Mouse (Mus musculus) ES-E14 (cell line): Measurements from ENCODE around the gene Dnase1l3. TPM values are rescaled to one million over a fixed set of nuclear protein-coding genes. Genes with fewer than 3 reads are reported as not detected.

Source experiments
- DNase-seq: peaks from one replicate; pipeline ENCODE4 v3.0.0-alpha.2; 2013; ENCODE audit warnings: low read depth, low spot score
- H3K27ac ChIP-seq: 2 replicates; pipeline ENCODE4 v1.5.1; 2012; ENCODE audit warnings: low read depth, mild to moderate bottlenecking, low read length, moderate library complexity, mixed read lengths; ENCODE audit not compliant: poor library complexity, insufficient read depth, severe bottlenecking
- H3K36me3 ChIP-seq: 2 replicates; pipeline ENCODE4 v1.6.1; 2012; ENCODE audit warnings: mild to moderate bottlenecking, low read length, moderate library complexity, mixed read lengths; ENCODE audit not compliant: control insufficient read depth, poor library complexity, insufficient read depth, severe bottlenecking
- H3K4me1 ChIP-seq, 2 experiments: fragments of 150-350 bp in 1 of 2; sonication (generic) in 1 of 2; 2 replicates each; pipeline ENCODE4 v1.6.1; 2012; ENCODE audit warnings: low read length in 2 of 2, mild to moderate bottlenecking in 1 of 2, mixed read lengths in 1 of 2; ENCODE audit not compliant: control insufficient read depth in 2 of 2, insufficient read depth in 2 of 2, poor library complexity in 1 of 2
- H3K4me3 ChIP-seq, 2 experiments: fragments of 150-350 bp in 1 of 2; sonication (generic) in 1 of 2; 2 replicates each; pipeline ENCODE4 v1.5.1; 2012; ENCODE audit warnings: low read length in 2 of 2, low read depth in 1 of 2, mild to moderate bottlenecking in 1 of 2, mixed read lengths in 1 of 2; ENCODE audit not compliant: insufficient read depth in 1 of 2, poor library complexity in 1 of 2, severe bottlenecking in 1 of 2
- H3K9ac ChIP-seq: 2 replicates; pipeline ENCODE4 v1.6.1; 2012; ENCODE audit warnings: low read depth, mild to moderate bottlenecking, low read length, mixed read lengths; ENCODE audit not compliant: poor library complexity, insufficient read depth, severe bottlenecking
- H3K9me3 ChIP-seq: fragments of 150-350 bp; sonication (generic); 2 replicates; pipeline ENCODE4 v1.6.1; 2012; ENCODE audit warnings: low read depth, mild to moderate bottlenecking, low read length; ENCODE audit not compliant: control insufficient read depth, insufficient read depth
- CHD2 ChIP-seq: IDR thresholded peaks from 2 replicates; pipeline ENCODE4 v1.6.1; 2014; ENCODE audit warnings: mild to moderate bottlenecking, low read depth, low read length, inconsistent platforms
- HCFC1 ChIP-seq: IDR thresholded peaks from 2 replicates; pipeline ENCODE4 v1.6.1; 2012; ENCODE audit warnings: low read length, inconsistent platforms, borderline replicate concordance; ENCODE audit not compliant: insufficient read depth
- MAFK ChIP-seq: IDR thresholded peaks from 2 replicates; pipeline ENCODE4 v1.6.1; 2014; ENCODE audit warnings: mild to moderate bottlenecking, low read depth, low read length, inconsistent platforms; ENCODE audit not compliant: insufficient read depth
- ZC3H11A ChIP-seq: IDR thresholded peaks from 2 replicates; pipeline ENCODE4 v1.6.1; 2012; ENCODE audit warnings: low read depth, mild to moderate bottlenecking, inconsistent platforms, low read length, borderline replicate concordance
- ZNF384 ChIP-seq: IDR thresholded peaks from 2 replicates; pipeline ENCODE4 v1.6.1; 2012; ENCODE audit warnings: low read depth, low read length, inconsistent platforms
- in situ Hi-C, 2 experiments: fragments of 600-800 bp; cut with MboI; formaldehyde crosslinking; loops; one replicate each; pipeline ENCODE4 v1.15.1; 2025; ENCODE audit warnings: low sequenced_read_pairs in 2 of 2, inconsistent platforms in 1 of 2; ENCODE audit not compliant: unreplicated experiment in 2 of 2
- total RNA-seq: library from RNA; depleted of rRNA; stranded (reverse); fragments of 300-350 nt; gene quantifications from 2 replicates; pipeline ENCODE4 v1.2.3, GENCODE M21; 2012

Gene Dnase1l3
- total RNA-seq, 1 experiment = 0.09 TPM

DNA sequence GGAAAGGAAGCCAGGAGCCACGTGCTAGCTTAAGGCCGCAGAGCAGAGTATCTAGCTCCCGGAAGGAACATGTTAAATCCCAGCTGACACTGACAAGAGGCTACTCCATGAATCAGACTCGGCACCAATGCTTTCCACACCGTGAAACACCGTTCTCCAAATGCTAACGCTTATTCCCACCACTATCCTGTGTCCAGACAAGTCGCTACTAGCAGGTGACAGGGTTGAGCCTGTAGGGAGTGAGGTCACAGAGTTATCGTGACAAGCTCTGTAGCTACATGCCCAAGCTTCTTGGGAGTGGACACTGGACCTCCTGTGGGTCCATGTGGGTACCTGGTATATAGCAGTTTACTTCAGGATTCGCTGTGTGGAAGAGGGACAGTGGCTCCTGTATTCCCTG, 37.9 kb downstream of the Dnase1l3 start:
- TF ChIP-seq CHD2 (no peak), ZC3H11A (no peak), MAFK (no peak), ZNF384 (no peak), HCFC1 (no peak)
- H3K27ac ChIP-seq = no peak overlapping the region

GRCm38 (mm10) chr14:7954071-7954471, 40.3 kb downstream of the Dnase1l3 start:
- H3K27ac ChIP-seq = peak overlapping the region; percentile 98
- peak overlapping the region; percentile 66 for H3K9ac ChIP-seq
- DNase-seq = peak; percentile 83
- TF ChIP-seq CHD2 = no peak
- TF ChIP-seq MAFK = peak; percentile 63; the same call in 1 of the 2 replicates
- TF ChIP-seq HCFC1 = no peak
- in situ Hi-C loops = loop anchor here in 1 of 2 experiments (25.0 kb wide), 1 partner anchor 383 kb away; no protein-coding TSS in a partner anchor
- peaks cover 16% of the 10 kb centered on the region for H3K36me3 ChIP-seq
- H3K9me3 ChIP-seq = no peaks in the 10 kb centered on the region
- H3K4me3 ChIP-seq = no peak overlapping the region; a peak in 1 of 4 replicates
- H3K4me1 ChIP-seq = peaks cover 8 to 44% of the 10 kb centered on the region in 2 experiments

More for the DNA sequence above, 37.9 kb downstream of the Dnase1l3 start:
- Histone ChIP-seq H3K36me3 (no peaks in the 10 kb centered on the region), H3K4me3 (no peak overlapping the region), H3K9me3 (no peaks in the 10 kb centered on the region), H3K9ac (no peak overlapping the region), H3K4me1 (peaks cover 8 to 44% of the 10 kb centered on the region in 2 experiments)
- in situ Hi-C loops = loop anchor here in 1 of 2 experiments (25.0 kb wide), 1 partner anchor 381 kb away; no protein-coding TSS in a partner anchor
- no peak for DNase-seq

DNA sequence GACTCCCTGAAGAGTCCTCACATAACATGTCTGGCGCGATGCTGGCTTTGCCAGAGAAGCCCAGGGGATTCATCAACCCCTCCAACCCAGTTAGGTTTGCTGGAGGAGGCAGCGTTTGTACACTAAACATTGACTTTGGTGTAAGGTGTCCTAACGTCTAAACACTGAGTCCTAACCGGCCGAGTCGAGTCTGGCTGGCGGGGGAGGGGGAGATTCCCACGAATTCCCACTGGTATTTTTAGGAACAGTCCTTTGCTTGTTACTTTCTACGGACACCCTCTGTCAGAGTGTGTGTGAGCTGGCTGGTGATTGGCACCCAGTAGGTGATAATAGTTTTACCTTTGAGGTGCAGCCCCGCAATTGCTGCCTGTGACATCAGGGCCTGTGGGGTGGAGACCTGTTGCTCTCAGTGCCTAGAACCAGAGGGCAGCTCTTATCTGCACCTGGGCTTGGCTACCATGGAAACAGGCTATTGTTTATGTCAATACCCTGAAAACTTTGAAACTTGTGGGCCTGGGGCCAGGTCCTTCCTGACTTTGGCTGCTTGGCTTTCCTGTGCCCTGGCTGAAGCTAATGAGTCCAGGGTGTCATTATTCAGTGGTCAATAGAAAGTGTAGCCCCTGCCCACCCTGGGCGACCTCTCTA, 41.6 kb downstream of the Dnase1l3 start:
- Histone ChIP-seq H3K27ac (peak overlapping the region; percentile 98), H3K4me3 (no peak overlapping the region), H3K4me1 (peaks cover 8 to 40% of the 10 kb centered on the region in 2 experiments), H3K9ac (peak overlapping the region; percentile 70; the same call in 1 of the 2 replicates), H3K9me3 (no peaks in the 10 kb centered on the region), H3K36me3 (peaks cover 20% of the 10 kb centered on the region)
- in situ Hi-C loops = loop anchor here in 1 of 2 experiments (25.0 kb wide), 1 partner anchor 385 kb away; no protein-coding TSS in a partner anchor
- DNase-seq = no peak
- TF ChIP-seq HCFC1 = no peak

GRCm38 (mm10) chr14:7951234-7951633, 43.1 kb downstream of the Dnase1l3 start:
- H3K27ac ChIP-seq = no peak overlapping the region
- H3K36me3 ChIP-seq = peaks cover 20% of the 10 kb centered on the region
- no peak for TF ChIP-seq CHD2
- TF ChIP-seq MAFK = no peak
- no peak for TF ChIP-seq ZNF384
- DNase-seq = no peak
- H3K9me3 ChIP-seq = no peaks in the 10 kb centered on the region
- peaks cover 8 to 34% of the 10 kb centered on the region in 2 experiments for H3K4me1 ChIP-seq
- in situ Hi-C loops = loop anchor here in 1 of 2 experiments (25.0 kb wide), 1 partner anchor 386 kb away; no protein-coding TSS in a partner anchor
- no peak overlapping the region for H3K4me3 ChIP-seq
- no peak overlapping the region for H3K9ac ChIP-seq

DNA sequence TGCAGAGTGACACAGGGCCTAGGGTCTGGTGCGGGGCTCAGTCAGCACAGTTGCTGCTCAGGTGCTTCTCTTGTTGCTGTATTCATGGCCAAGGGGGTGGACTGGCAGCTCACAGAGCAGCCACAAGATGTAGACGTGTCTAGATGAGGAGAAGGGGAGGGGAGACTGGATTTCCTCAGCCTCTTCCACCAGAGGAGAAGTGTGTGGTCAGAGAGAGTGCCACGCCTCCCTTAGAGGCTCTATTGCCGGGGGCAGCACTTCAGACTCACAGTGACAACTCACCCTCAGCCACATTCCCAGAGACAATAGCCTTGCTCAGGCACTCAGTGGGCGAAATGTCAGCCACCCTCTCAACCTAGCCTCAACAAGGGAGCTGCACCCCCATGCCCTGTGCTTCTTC, 49.1 kb downstream of the Dnase1l3 start:
- no peak overlapping the region for H3K4me3 ChIP-seq
- H3K9me3 ChIP-seq = no peaks in the 10 kb centered on the region
- H3K4me1 ChIP-seq = peaks cover 0 to 29% of the 10 kb centered on the region in 2 experiments; a peak in 2 of 4 replicates
- no peak for DNase-seq
- no peak for TF ChIP-seq CHD2
- no peak for TF ChIP-seq MAFK
- no peak for TF ChIP-seq ZNF384
- TF ChIP-seq HCFC1 = no peak
- no peak for TF ChIP-seq ZC3H11A
- peaks cover 38% of the 10 kb centered on the region for H3K36me3 ChIP-seq
- H3K27ac ChIP-seq = no peak overlapping the region
- no peak overlapping the region for H3K9ac ChIP-seq
- in situ Hi-C loops = no loop called here
